In the genomic region with DNA sequence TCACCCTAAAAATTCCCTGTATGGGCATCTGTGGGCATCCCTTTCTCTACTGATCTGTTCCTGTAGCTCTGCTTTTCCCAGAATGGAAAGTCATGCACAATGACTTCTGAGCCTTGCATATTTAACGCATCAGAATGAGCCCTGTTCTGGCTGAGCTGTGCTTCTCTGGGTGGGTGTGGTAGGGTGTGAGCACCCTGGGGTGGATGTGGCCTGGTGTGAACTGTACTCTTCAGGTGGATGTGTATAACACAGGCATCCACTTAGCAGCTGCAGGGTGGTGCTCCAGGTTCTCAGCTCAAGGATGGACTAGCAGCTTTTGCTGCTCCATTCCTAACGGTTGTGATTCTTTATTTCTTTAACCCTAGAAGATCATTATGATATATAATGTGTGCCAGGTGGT, we compare ENCODE assay signal across 32 mouse cellular contexts. TPM values are rescaled to one million over a fixed set of nuclear protein-coding genes. Genes with fewer than 3 reads are reported as not detected.
DNase-seq lines count a peak whose midpoint lies in the region; ATAC-seq and TF ChIP-seq lines count a peak whose summit lies in the region.
"Had no signal": no experiment of that assay in that cellular context is flagged by ENCODE, and none has a peak within 500 bp of the region (broad histone marks: within the 10 kb centered on the region; RNA-seq: fewer than 3 reads in every experiment).

No protein-coding gene starts in this region.

- H3K9ac ChIP-seq in kidney, postnatal 0 days (ENCODE audit: low read depth, low read length) = no peak overlapping the region
- no peak overlapping the region for H3K9ac ChIP-seq in intestine, embryonic 16.5 days (ENCODE audit: low read depth, low read length)
- H3K9ac ChIP-seq in liver, embryonic 13.5 days = no peak overlapping the region
- H3K9ac ChIP-seq: embryonic facial prominence, embryonic 12.5 days; forebrain, embryonic 15.5 days; hindbrain, embryonic 15.5 days; limb, embryonic 13.5 days; midbrain, embryonic 13.5 days had no signal

- H3K36me3 ChIP-seq in kidney, postnatal 0 days (ENCODE audit: insufficient read depth, low read length) = no peaks in the 10 kb centered on the region
- H3K36me3 ChIP-seq in intestine, embryonic 16.5 days (ENCODE audit: control insufficient read depth, insufficient read depth, low read length) = no peaks in the 10 kb centered on the region
- no peaks in the 10 kb centered on the region for H3K36me3 ChIP-seq in liver, embryonic 13.5 days
- H3K36me3 ChIP-seq: forebrain, embryonic 15.5 days; hindbrain, embryonic 15.5 days; limb, embryonic 13.5 days; midbrain, embryonic 13.5 days had no signal

- no peaks in the 10 kb centered on the region for H3K9me3 ChIP-seq in kidney, postnatal 0 days (replicated peaks; ENCODE audit: low read length)
- no peaks in the 10 kb centered on the region for H3K9me3 ChIP-seq in intestine, embryonic 16.5 days (ENCODE audit: control insufficient read depth, low read length)
- H3K9me3 ChIP-seq in liver, embryonic 13.5 days (replicated peaks) = no peaks in the 10 kb centered on the region
- H3K9me3 ChIP-seq: embryonic facial prominence, embryonic 12.5 days; forebrain, embryonic 10.5 days; forebrain, embryonic 15.5 days; hindbrain, embryonic 10.5 days; hindbrain, embryonic 15.5 days; limb, embryonic 13.5 days; midbrain, embryonic 13.5 days had no signal

- ATAC-seq in kidney, postnatal 0 days (replicated peaks; ENCODE audit: low FRiP score, low read depth) = 0 out of 2 replicates have a peak, but pooled peaks have one; percentile 34
- peak; percentile 73 for ATAC-seq in intestine, embryonic 16.5 days
- ATAC-seq in liver, embryonic 13.5 days (ENCODE audit: low read depth) = no peak
- ATAC-seq: activated CD4-positive, CD25-positive, alpha-beta regulatory T cell, adult 4 months; forebrain, embryonic 15.5 days; inflammation-experienced regulatory T-cells, adult 6 months; midbrain, embryonic 13.5 days had no signal

- WGBS in kidney, postnatal 0 days = 67% methylated on average over 2 of the region's 2 CpGs
- WGBS in intestine, embryonic 16.5 days = 69% methylated on average over 2 of the region's 2 CpGs
- 74% methylated on average over 2 of the region's 2 CpGs for WGBS in liver, embryonic 13.5 days (ENCODE audit: insufficient replicate concordance)

- intact Hi-C loops in gastrocnemius, postnatal 14 days (cut with DNase I; ENCODE audit: low total_unique reads) = loop anchor here (10.0 kb wide), 1 partner anchor 65 kb away; no protein-coding TSS in a partner anchor

- TF ChIP-seq CTCF in kidney, postnatal 0 days (IDR thresholded peaks at IDR 0.05; ENCODE audit: low read depth) = no peak

- H3K4me1 ChIP-seq in kidney, postnatal 0 days (replicated peaks; ENCODE audit: insufficient read depth, low read length) = peaks cover 3% of the 10 kb centered on the region; the same call in 1 of the 2 replicates
- peaks cover 10% of the 10 kb centered on the region; the same call in 1 of the 2 replicates for H3K4me1 ChIP-seq in intestine, embryonic 16.5 days (ENCODE audit: control insufficient read depth, insufficient read depth, low read length)
- peaks cover 49% of the 10 kb centered on the region for H3K4me1 ChIP-seq in liver, embryonic 13.5 days (replicated peaks)
- H3K4me1 ChIP-seq: embryonic facial prominence, embryonic 12.5 days; forebrain, embryonic 10.5 days; forebrain, embryonic 15.5 days; hindbrain, embryonic 10.5 days; hindbrain, embryonic 15.5 days had no signal

- peak overlapping the region; percentile 51; the same call in 1 of the 2 replicates for H3K27ac ChIP-seq in kidney, postnatal 0 days
- peak overlapping the region; percentile 89 for H3K27ac ChIP-seq in intestine, embryonic 16.5 days (ENCODE audit: low read length)
- peak overlapping the region; percentile 14 for H3K27ac ChIP-seq in liver, embryonic 13.5 days
- H3K27ac ChIP-seq: embryonic facial prominence, embryonic 12.5 days; forebrain, embryonic 10.5 days; forebrain, embryonic 15.5 days; hindbrain, embryonic 10.5 days; hindbrain, embryonic 15.5 days; layer of hippocampus, adult 2 months; left cerebral cortex, adult 2 months; limb, embryonic 13.5 days; macrophage; midbrain, embryonic 13.5 days had no signal

- H3K4me2 ChIP-seq in kidney, postnatal 0 days (ENCODE audit: low read length) = no peak overlapping the region
- H3K4me2 ChIP-seq in intestine, embryonic 16.5 days (ENCODE audit: low read depth, low read length) = peak overlapping the region; percentile 35; the same call in 1 of the 2 replicates
- H3K4me2 ChIP-seq in liver, embryonic 13.5 days = 0 out of 2 replicates have a peak overlapping the region, but pooled peaks have one; percentile 9
- H3K4me2 ChIP-seq: embryonic facial prominence, embryonic 12.5 days; forebrain, embryonic 15.5 days; hindbrain, embryonic 15.5 days; limb, embryonic 13.5 days; midbrain, embryonic 13.5 days had no signal

- no peak for DNase-seq in kidney, postnatal 0 days (ENCODE audit: low spot score)
- no peak for DNase-seq in kidney, adult 18-20 months
- DNase-seq in liver, embryonic 13.5 days = no peak
- no peak for DNase-seq in left cerebral cortex, adult 8-10 months (ENCODE audit: low spot score in 2 of 2)
- no peak for DNase-seq in gastrocnemius, postnatal 14 days
- DNase-seq in spleen, postnatal 36 days (ENCODE audit: low spot score in 2 of 2) = no peak
- DNase-seq: adrenal gland, postnatal 10 days; cerebellum, adult 11 months; cerebellum, adult 9-10 months; cerebellum, postnatal 36 days; embryo, embryonic 11 days; heart, postnatal 14 days; kidney, postnatal 10 days; lung, adult 2 months; lung, postnatal 10 days; retina, postnatal 1 day; right cerebral cortex, postnatal 14 days; thymus, postnatal 14 days had no signal

- H3K4me3 ChIP-seq in kidney, postnatal 0 days (replicated peaks; ENCODE audit: low read depth, low read length) = no peak overlapping the region
- 0 out of 2 replicates have a peak overlapping the region, but pooled peaks have one; percentile 7 for H3K4me3 ChIP-seq in intestine, embryonic 16.5 days (ENCODE audit: low read length)
- H3K4me3 ChIP-seq in liver, embryonic 13.5 days (replicated peaks) = no peak overlapping the region
- H3K4me3 ChIP-seq: embryonic facial prominence, embryonic 12.5 days; forebrain, embryonic 10.5 days; forebrain, embryonic 15.5 days; hindbrain, embryonic 10.5 days; hindbrain, embryonic 15.5 days; layer of hippocampus, adult 2 months; left cerebral cortex, adult 2 months; limb, embryonic 13.5 days; midbrain, embryonic 13.5 days had no signal

- no peaks in the 10 kb centered on the region for H3K27me3 ChIP-seq in kidney, postnatal 0 days (ENCODE audit: insufficient read depth, low read length)
- no peaks in the 10 kb centered on the region for H3K27me3 ChIP-seq in intestine, embryonic 16.5 days (replicated peaks; ENCODE audit: control insufficient read depth, insufficient read depth, low read length)
- H3K27me3 ChIP-seq in liver, embryonic 13.5 days = no peaks in the 10 kb centered on the region
- H3K27me3 ChIP-seq: CH12.LX; embryonic facial prominence, embryonic 12.5 days; forebrain, embryonic 15.5 days; hindbrain, embryonic 15.5 days; limb, embryonic 13.5 days; midbrain, embryonic 13.5 days had no signal

RNA-seq across cellular contexts. Expression of gene Abl1, which starts 31.8 kb away (rescaled TPM):
- polyA plus RNA-seq in kidney, postnatal 0 days (2015; fragmentation: Nextera tagmentation; extraction: Ambion mirVana) = 24.1 and 26.5 TPM in 2 replicates
- 25.1 and 26.2 TPM in 2 replicates for polyA plus RNA-seq in intestine, embryonic 16.5 days (2015; fragmentation: Nextera tagmentation; extraction: Ambion mirVana)
- polyA plus RNA-seq in liver, embryonic 13.5 days (2015; fragmentation: Nextera tagmentation; extraction: Ambion mirVana) = 6.2 and 7.5 TPM in 2 replicates
- 10 to 100 TPM; 47.1 to 49.9 (median 47.7) TPM for total RNA-seq in left cerebral cortex, adult 8-10 months (2022)
- 10 to 100 TPM; 25.5 to 28.4 TPM for total RNA-seq in gastrocnemius, postnatal 14 days (2021)

RNA-seq across cellular contexts. Expression of gene Exosc2, which starts 49.4 kb away (rescaled TPM):
- 35.9 and 41.8 TPM in 2 replicates for polyA plus RNA-seq in kidney, postnatal 0 days (2015; fragmentation: Nextera tagmentation; extraction: Ambion mirVana)
- 51.3 and 64.3 TPM in 2 replicates for polyA plus RNA-seq in intestine, embryonic 16.5 days (2015; fragmentation: Nextera tagmentation; extraction: Ambion mirVana)
- 51.2 and 53.7 TPM in 2 replicates for polyA plus RNA-seq in liver, embryonic 13.5 days (2015; fragmentation: Nextera tagmentation; extraction: Ambion mirVana)
- 10 to 100 TPM; 20.9 to 26.0 (median 24.4) TPM for total RNA-seq in left cerebral cortex, adult 8-10 months (2022)
- total RNA-seq in gastrocnemius, postnatal 14 days (2021) = 1 to 10 TPM; 7.8 to 8.5 TPM

Comparison
In these comparisons a context has a peak if more than half of its experiments do, and no peak if none do; other contexts are left out.
1. H3K27ac ChIP-seq: peak in every context shown above with its lines; median percentile 89 in intestine, embryonic 16.5 days; 51 in kidney, postnatal 0 days; 14 in liver, embryonic 13.5 days.